Mouse (Mus musculus) skeletal muscle tissue, adult 2 months (tissue): ENCODE results near the gene Hic2.

Experiments used
- DNase-seq: peaks from one replicate; pipeline ENCODE4 v3.0.0-alpha.2; 2012; ENCODE audit warnings: low read depth, low spot score

Gene Hic2

DNA sequence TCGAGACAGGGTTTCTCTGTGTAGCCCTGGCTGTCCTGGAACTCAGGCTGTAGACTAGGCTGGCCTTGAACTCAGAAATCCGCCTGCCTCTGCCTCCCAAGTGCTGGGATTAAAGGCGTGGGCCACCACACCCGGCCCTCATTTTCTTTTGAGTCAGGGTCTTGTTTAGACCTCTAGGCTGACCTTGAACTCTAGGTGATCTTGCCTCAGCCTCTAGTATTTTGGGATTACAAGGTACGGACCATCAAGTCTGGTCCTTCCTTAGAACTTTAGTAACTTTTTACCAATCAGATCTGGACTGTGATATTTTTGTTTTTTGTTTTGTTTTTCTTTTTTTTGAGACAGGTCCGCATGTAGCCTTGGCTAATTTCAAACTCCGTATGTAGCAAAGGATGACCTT, 42.3 kb downstream of the Hic2 start, which contains the start of gene Tmem191c:
Tmem191c (plus strand) TSS at position 357 of the 400 bp plus-strand sequence.
- no peak for DNase-seq

DNA sequence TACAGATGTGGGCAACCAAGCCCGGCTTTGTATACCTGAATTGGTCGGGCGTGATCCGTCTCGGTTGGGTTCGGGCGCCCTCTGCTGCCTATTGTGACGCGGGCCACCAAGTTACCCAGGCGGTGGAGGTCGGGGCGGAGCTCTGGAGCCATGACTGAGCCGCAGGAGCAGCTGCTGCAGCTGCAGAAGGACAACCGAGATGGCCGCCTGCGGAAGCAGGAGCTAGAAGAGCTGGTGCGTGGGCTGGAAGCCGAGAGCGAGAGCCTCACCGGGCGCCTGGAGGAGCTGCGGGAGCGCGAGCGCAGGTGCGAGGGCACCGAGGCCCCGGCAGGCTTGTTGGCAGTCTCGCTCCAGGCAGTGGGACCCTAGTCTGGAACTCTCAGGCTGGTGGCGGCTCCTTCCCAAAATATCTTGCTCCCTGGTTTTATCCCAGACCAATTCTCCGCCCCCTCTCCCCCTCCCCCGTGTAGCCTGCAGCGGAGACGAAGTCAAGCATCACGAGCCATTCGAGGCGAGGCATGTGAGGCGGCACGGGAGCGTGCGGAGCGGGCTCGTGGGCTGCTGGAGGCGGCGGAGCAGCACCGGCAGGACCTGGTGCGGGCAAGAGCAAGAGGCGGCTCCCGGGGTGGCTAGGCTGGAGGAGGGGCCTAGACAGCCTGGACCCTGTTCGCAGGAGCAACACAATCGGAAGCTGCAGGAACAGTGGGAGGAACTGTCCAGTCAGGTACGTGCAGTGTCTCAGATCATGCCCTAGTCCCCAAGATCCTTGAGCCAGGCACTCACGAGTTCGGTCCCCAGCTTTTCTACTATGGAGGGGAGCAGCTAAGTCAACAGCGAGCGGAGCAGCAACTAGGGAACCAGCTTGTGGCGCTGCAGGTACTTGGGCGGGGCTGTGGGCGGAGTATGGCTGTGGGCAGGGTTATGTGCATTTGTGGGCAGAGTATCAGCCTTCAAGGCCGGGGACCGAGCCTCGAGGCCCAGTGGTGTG, 43.1 kb downstream of the Hic2 start:
- DNase-seq, result peak; percentile 74

- no peak for DNase-seq
Observed at GRCm38 (mm10) chr16:17277342-17278211, 44.2 kb downstream of the Hic2 start.

GRCm38 (mm10) chr16:17280471-17280870, 47.1 kb downstream of the Hic2 start:
- DNase-seq, result no peak

DNA sequence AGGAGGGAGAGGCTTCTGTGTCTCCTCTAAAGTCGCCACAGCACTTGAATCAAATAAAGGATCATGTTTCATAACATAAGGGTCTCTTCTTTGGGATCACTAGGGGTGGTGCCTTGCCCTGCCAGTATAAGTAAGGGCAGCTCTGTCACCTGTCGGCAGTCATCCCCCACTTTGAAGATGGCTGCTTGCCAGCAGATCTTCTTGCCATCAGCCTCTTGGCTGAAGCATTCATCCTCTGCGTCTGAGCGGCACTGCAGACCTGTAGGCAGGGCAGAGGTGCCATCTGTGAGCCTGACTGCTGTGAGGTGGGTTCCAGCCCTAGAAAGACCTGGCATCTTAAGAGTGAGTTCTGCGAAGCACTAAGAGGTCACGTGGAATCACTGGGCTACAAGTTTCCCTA, 49.8 kb downstream of the Hic2 start:
- peak; percentile 14 for DNase-seq

GRCm38 (mm10) chr16:17287103-17287502, 53.7 kb downstream of the Hic2 start:
- no peak for DNase-seq

DNA sequence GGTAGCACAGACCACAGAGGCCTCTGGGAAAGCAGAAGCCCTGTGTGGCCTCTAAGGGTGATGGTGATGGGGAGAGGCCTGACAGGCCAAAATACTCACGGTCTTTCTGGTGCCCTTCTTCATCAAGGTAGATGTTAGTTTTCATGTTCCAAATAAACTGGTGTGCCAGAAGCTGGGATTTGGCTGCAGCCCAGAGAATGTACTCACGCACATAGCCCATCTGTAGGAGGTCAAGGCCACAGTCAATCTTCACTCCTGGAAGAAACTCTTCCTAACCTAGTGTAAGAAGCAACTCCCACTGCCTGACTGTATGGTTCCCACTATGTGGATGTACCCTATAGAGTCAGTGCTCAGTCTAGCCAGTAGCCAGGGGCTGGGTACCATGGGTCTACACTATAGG, 57.6 kb downstream of the Hic2 start:
- no peak for DNase-seq

DNA sequence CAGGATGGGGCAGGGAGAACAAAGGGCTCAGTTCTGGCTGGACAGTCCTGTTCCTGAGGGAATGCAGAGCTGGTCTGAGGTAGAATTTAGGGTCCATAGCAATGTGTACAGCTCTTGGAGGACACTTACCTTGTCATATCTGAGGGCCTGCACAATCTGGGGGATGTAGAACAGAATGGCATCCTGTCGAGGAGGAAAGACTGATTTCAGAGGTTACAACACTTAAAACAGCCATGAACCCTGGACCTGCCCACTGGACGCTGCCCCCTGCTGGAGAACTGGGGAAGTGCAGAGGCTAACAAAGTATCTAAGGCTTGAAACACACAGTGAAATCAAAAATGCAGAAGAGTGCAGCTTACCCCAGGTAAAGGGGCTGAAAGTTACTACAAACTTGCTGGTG, 59.4 kb downstream of the Hic2 start:
- DNase-seq, result peak; percentile 32

GRCm38 (mm10) chr16:17300818-17301217, 67.4 kb downstream of the Hic2 start:
- DNase-seq, result no peak

- DNase-seq, result no peak
Observed at GRCm38 (mm10) chr16:17303521-17304245, 70.3 kb downstream of the Hic2 start.

DNA sequence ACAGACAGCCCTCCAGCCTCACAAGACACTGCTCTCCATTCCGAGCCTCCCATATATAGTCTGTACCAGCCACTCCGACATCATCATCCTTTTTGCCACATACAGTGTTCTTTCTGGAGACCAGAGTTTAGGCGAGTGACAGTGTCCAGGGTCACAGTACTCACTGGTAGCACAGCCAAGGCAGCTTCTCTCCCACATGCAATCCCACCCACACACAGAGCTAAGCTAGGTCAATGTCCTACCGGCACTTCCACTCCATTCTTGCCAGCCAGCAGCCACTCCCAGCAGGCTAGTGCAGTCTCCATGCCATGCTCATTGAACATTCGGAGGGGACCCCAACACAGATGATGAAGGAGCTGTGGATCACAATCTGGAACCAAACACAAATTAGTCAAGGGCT, 74.1 kb downstream of the Hic2 start:
- DNase-seq, result no peak

DNA sequence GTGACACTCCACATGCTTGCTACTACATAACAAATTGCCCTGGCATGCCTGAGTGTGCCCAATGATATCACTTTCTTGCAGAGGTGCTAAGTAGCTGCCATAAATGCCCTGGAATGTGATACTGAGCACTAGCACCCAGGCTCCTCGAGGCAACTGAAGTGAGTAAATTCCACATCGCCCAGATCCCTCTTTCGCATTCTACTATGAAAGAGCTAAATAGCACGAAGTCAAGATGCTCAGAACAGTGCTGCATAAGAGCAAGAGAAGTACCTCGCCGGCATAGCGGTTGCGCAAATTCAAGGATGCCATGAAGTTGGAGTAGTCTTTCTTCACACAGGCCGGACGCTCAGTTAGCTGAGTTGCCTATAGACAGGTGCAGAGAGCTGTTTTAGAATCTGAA, 75.7 kb downstream of the Hic2 start:
- no peak for DNase-seq

GRCm38 (mm10) chr16:17312531-17312930, 79.2 kb downstream of the Hic2 start:
- no peak for DNase-seq
